Mouse (Mus musculus) urinary bladder, adult 2 months (tissue): Measurements from ENCODE around the gene AA467197. TPM values are rescaled to one million over a fixed set of nuclear protein-coding genes. Genes with fewer than 3 reads are reported as not detected.

Source experiments
- DNase-seq: peaks from one replicate; pipeline ENCODE4 v3.0.0; 2022; ENCODE audit warnings: low spot score
- polyA plus RNA-seq: library from polyadenylated mRNA; depleted of rRNA; stranded (reverse); fragments of >200 nt; gene quantifications from 2 replicates; pipeline ENCODE4 v1.2.3, GENCODE M21; 2012

AA467197 gene
- polyA plus RNA-seq, 1 experiment = 1.4 TPM

DNA sequence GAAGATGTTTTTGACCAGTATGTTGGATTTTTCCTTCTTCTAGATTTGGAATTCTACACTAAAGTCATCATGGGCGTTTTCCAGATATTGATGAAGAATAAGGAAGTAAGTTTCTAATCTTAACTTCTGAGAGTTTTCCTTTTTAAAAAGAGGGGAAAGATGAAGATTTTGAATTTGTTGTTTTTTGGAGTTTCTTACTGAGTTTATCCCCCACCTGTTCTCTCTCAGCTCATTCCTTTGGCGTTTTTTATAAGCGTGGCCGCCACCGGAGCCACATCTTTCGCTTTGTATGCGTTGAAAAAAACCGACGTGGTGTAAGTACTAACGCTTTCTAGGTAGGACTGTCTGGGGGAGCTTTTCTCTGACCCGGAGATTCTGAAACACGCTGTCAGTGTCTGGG, 1.2 kb downstream of the AA467197 start:
- DNase-seq = no peak

GRCm38 (mm10) chr2:122638673-122639072, 1.9 kb downstream of the AA467197 start:
- DNase-seq = no peak

DNA sequence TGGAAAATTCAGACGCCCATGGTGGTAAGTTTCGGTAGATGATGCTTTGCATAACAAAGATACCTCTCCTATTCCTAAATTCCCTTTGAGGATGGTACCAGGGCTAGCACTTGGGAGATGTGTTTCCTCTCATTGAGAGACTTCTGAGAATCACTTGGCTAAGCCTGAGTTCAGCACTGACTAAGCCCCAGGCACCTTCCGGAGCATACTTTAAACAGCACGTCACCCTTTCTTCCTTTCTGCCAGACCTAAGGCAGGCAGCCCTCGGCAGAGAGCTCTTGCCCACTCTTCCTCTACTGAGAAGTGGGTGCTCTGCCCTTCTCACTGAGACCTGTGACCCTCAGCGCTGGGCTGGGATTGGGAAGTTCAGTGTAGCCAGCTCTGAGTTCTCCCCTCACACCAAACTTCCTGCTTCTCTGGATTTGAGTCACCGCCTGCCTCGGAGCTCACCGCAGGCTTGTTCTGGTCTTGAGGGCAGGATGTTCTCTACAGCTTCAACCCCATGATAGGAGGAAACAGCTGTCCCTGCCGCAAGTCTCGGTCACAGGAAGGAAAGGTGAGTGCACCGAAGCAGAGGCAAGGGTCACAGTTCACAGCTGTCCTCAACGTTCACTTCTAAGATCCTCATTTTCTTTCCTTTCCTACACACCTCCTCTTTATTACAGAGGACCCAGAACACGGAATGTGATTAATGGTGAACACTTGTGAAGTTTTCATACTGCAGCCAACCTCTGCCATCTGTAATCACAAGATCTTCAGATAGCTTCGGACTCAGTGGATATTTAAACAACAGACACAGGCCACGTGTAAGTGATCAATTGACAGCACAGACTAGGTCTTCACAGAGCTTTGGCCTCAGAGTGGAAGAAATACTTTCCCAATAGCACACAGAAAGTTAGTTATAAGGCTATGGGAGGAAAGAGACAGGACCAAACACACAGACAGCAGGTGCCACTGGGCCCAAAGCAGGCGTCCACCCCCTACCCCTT, 15.6 kb downstream of the AA467197 start:
- no peak for DNase-seq

DNA sequence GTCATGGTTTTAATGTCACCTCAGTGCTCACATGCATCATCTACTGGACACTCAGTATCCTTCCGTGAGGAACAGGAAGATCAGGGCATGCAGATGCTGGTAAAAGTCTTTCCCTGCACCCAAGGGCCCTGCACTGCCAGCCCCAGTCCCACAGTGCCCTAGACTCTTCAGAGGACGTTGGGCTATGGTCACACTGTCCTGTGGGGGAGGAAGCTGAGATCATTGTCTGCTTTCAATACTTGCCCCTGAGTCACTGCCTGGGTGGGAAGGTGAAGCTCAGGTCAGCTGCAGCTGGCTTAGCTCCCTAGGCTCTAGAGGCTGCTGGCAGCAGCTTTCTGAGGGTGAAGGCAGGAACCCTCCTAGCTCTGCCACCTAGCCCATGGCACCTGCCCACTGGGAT, 19.3 kb downstream of the AA467197 start:
- DNase-seq = no peak

GRCm38 (mm10) chr2:122656767-122657166, 20.0 kb downstream of the AA467197 start:
- no peak for DNase-seq

GRCm38 (mm10) chr2:122657707-122658524, 21.1 kb downstream of the AA467197 start:
- DNase-seq = no peak

DNA sequence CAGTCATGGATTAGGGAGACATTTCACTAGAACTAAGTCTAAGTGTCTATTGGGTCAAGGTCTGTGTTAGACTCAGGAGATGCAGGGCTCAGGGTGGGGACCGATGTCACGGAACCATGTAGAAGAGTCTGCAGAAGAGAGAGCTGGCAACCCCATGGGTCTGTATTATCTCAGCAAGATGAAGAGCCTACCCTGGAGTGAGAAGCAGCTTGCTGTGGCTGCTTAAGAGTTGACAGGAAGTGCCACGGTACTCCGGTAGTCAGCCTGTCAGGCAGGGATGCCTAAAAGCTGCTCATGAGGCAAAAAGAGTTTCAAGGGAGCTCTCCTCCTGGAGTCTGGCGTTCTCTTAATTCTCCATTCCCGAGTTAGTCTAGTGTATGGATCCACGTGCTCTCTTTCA, 23.0 kb downstream of the AA467197 start:
- DNase-seq = no peak

DNA sequence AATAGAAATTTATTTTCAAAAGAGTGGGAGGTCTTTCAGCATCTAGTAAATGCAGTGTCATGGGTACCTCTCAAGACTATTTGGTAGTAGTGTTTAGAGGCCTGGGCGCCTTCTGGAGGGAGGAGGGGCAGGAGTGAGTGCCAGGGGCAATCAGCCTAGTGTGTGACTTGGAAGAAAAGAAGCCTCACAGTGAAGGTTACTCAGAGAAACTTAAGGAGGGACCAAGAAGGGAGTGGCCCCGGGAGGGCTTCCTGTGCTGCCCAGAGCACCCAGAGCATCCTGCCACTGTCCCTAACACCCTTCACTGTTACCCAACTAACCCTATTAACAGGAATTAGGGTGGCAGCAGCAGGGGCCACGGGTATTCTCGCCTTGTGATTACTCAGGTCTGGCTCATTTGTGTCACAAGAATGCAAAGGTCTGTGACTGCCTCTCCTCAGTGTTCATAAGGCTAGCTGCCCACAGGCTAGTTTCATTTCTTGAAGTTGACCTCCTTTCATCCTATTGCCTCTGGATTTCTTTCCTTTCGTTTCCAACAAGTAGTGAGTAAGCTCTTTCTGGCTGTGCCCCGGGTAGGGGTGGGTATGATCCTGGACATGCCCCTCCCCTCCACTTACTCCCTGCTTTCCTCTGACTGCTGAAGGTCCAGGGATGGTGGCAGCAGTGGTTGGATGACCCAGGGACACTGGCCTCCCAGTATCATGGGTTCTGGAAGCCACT, 28.6 kb downstream of the AA467197 start:
- DNase-seq = no peak

DNA sequence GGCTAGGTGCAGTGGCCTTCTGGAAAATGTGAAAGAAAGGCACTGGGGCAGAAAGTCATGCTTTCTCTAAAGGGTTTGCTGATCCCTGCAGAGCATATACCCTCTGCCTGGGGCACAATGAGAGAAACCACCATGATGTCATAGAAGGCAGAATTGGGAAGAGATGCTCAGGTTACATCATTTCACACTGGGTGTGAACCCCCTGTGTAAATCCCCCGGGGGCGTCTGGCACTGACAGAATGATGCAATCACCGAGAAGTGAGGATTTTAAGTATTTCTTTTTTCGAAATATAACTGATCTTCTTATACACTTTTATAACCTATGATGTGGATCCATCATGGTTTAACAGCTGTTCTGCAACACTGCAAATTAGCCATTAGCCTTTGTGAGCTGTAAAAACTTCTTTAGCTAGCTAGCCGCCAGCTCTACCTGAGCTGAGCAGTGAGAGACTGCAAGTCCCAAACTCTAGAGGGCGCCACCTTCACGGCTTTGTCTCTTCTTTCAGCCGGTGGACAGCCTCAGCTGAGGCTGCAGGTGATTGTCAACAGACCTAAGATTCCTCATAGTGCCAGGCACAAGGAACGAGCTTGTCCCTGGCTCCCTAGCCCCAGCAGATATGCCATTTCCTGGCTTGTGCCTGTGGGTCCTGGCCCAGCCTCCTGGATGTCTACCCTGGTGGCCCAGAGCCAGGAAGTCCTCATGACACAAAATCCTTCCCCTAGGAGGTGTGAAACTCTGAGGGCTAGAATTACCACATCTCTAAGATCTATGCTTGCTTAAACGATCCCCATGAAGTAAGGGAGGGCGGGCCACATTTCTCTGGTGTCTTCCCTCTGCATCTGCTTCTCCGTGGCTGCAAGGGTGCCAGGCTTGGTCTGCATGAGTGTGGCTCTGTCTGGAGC, 29.4 kb downstream of the AA467197 start:
- DNase-seq = no peak

DNA sequence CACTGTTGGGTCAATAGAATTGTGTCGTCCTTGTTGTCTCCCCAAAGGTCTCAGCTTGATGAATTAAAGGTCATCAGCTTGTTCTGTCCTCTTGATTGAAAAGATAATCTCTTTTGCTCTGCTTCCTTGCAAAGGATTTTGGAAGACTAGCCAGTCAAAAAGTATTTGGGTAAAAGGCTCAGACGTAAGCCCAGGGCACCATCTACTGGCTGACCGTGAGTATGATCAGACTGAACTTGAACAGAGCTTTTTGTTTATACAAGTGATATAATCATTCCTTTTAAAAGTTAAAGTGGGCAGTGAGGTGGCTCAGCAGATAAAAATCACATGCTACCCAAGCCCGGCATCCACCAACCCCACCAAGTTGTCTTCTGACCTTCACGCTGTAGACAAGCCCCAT, 31.1 kb downstream of the AA467197 start:
- no peak for DNase-seq

- no peak for DNase-seq
These were observed 34.9 kb downstream of the AA467197 start for GRCm38 (mm10) chr2:122671714-122672113.

- DNase-seq = no peak
These were observed 36.1 kb downstream of the AA467197 start for GRCm38 (mm10) chr2:122672841-122673240.

- no peak for DNase-seq
These were observed 38.3 kb downstream of the AA467197 start for GRCm38 (mm10) chr2:122675126-122675525.

- no peak for DNase-seq
These were observed 44.8 kb downstream of the AA467197 start for GRCm38 (mm10) chr2:122681379-122682137.

DNA sequence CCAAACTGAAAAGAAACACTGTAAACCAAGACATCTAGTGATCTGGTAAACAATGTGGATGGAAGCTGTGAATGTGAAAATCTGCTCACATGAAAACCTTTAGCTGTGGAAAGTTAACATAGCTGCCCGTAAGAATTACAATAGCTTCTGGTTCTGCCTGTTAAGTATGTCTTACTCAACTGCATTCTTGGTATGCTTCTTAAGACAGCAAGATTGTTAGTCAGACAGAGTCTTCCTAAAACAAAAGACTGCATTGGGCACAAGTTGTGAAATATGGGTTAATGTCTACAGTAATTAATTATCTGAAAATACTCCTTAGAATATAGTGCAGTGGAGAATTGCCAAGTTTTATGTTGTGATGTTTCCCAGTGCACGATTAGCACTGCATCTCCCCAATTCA, 45.7 kb downstream of the AA467197 start:
- DNase-seq = no peak

DNA sequence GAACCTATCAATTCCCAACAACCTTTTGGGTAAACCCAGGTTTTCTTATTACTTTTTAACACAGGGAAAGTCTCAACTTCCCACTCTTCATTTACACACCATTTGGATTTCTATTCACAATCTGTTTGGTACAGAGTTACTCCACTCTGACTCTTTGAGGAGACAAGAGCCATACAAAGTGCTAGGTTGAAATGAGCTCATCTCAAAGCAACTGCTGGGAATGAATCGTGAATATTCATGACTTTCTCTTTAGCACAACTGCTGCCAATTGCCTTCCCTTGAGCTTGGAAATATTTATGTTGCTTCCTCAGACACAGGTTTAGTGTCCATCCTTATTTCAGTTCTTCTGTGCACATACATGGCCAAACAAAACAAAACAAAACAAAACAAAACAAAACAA, 46.9 kb downstream of the AA467197 start:
- DNase-seq = no peak

GRCm38 (mm10) chr2:122686665-122687064, 49.9 kb downstream of the AA467197 start:
- no peak for DNase-seq
